In genomic region chr17:26376416-26376815, GRCm38 (mm10) we compare ENCODE assay signal across 28 mouse cellular contexts. TPM values are rescaled to one million over a fixed set of nuclear protein-coding genes. Genes with fewer than 3 reads are reported as not detected.
DNase-seq lines count a peak whose midpoint lies in the region; ATAC-seq and TF ChIP-seq lines count a peak whose summit lies in the region.
"Had no signal": no experiment of that assay in that cellular context is flagged by ENCODE, and none has a peak within 500 bp of the region (broad histone marks: within the 10 kb centered on the region; RNA-seq: fewer than 3 reads in every experiment).

No protein-coding gene starts in this region.

- no peak overlapping the region for H3K4me2 ChIP-seq in heart, embryonic 15.5 days
- H3K4me2 ChIP-seq in intestine, embryonic 14.5 days (ENCODE audit: low read length): no peak overlapping the region
- H3K4me2 ChIP-seq in stomach, embryonic 15.5 days: no peak overlapping the region
- H3K4me2 ChIP-seq: forebrain, embryonic 13.5 days; hindbrain, embryonic 15.5 days; kidney, embryonic 15.5 days; liver, embryonic 15.5 days; lung, embryonic 15.5 days; neural tube, embryonic 12.5 days had no signal

- H3K9ac ChIP-seq in heart, embryonic 15.5 days: no peak overlapping the region
- no peak overlapping the region for H3K9ac ChIP-seq in intestine, embryonic 14.5 days (ENCODE audit: low read length)
- H3K9ac ChIP-seq in stomach, embryonic 15.5 days: no peak overlapping the region
- H3K9ac ChIP-seq: forebrain, embryonic 13.5 days; hindbrain, embryonic 15.5 days; kidney, embryonic 15.5 days; liver, embryonic 15.5 days; lung, embryonic 15.5 days; neural tube, embryonic 12.5 days had no signal

- ATAC-seq in heart, embryonic 15.5 days (replicated peaks; ENCODE audit: insufficient number of reproducible peaks, insufficient read depth, low FRiP score, low read depth): no peak; the same call in 1 of the 2 replicates
- no peak for ATAC-seq in intestine, embryonic 14.5 days (replicated peaks; ENCODE audit: low FRiP score, low TSS enrichment, low read depth)
- ATAC-seq in stomach, embryonic 15.5 days (ENCODE audit: insufficient read depth, low FRiP score, low read depth): no peak
- no peak for ATAC-seq in frontal cortex, adult (ENCODE audit: low TSS enrichment)
- ATAC-seq: forebrain, embryonic 13.5 days had no signal

- no peak for DNase-seq in gastrocnemius, adult 2 months
- no peak for DNase-seq in gastrocnemius, postnatal 10 days
- DNase-seq in heart, postnatal 4 days: no peak
- no peak for DNase-seq in intestine, embryonic 14.5 days (ENCODE audit: low spot score)
- no peak for DNase-seq in right cerebral cortex, postnatal 25 days
- DNase-seq: adrenal gland, postnatal 25 days; cerebellum, adult 8-10 months; cerebellum, postnatal 36 days; embryo, embryonic 11 days; gastrocnemius, postnatal 36 days; kidney, adult 11 months; kidney, postnatal 4 days; layer of hippocampus, adult 9-11 months; liver; lung, postnatal 36 days; midbrain, embryonic 14.5 days; right cerebral cortex, postnatal 14 days; thymus, adult 2 months had no signal

- H3K4me3 ChIP-seq in gastrocnemius, adult 2 months: peak overlapping the region; percentile 9; the same call in 1 of the 2 replicates
- no peak overlapping the region for H3K4me3 ChIP-seq in heart, embryonic 15.5 days
- no peak overlapping the region for H3K4me3 ChIP-seq in intestine, embryonic 14.5 days (ENCODE audit: low read depth, low read length)
- H3K4me3 ChIP-seq in stomach, embryonic 15.5 days (replicated peaks): no peak overlapping the region
- H3K4me3 ChIP-seq: forebrain, embryonic 13.5 days; hindbrain, embryonic 15.5 days; kidney, embryonic 15.5 days; left cerebral cortex, adult 2 months; liver, embryonic 15.5 days; lung, embryonic 15.5 days; neural tube, embryonic 12.5 days had no signal

- peak overlapping the region; percentile 64 for H3K27ac ChIP-seq in gastrocnemius, adult 2 months
- peak overlapping the region; percentile 47; the same call in 1 of the 2 replicates for H3K27ac ChIP-seq in heart, embryonic 15.5 days
- peak overlapping the region; percentile 39 for H3K27ac ChIP-seq in intestine, embryonic 14.5 days (ENCODE audit: low read depth)
- peak overlapping the region; percentile 77 for H3K27ac ChIP-seq in stomach, embryonic 15.5 days
- H3K27ac ChIP-seq: forebrain, embryonic 13.5 days; hindbrain, embryonic 15.5 days; kidney, embryonic 15.5 days; left cerebral cortex, adult 2 months; liver, embryonic 15.5 days; lung, embryonic 15.5 days; neural tube, embryonic 12.5 days had no signal

- H3K27me3 ChIP-seq in heart, embryonic 15.5 days: no peaks in the 10 kb centered on the region
- no peaks in the 10 kb centered on the region for H3K27me3 ChIP-seq in intestine, embryonic 14.5 days (replicated peaks; ENCODE audit: control insufficient read depth, insufficient read depth, low read length)
- H3K27me3 ChIP-seq in stomach, embryonic 15.5 days (replicated peaks): no peaks in the 10 kb centered on the region
- H3K27me3 ChIP-seq: forebrain, embryonic 13.5 days; hindbrain, embryonic 15.5 days; kidney, embryonic 15.5 days; lung, embryonic 15.5 days; neural tube, embryonic 12.5 days had no signal

- intact Hi-C loops in gastrocnemius, adult 2 months (cut with DNase I): loop anchor here (1.0 kb wide), 1 partner anchor 16 kb away; no protein-coding TSS in a partner anchor

- H3K9me3 ChIP-seq in heart, embryonic 15.5 days (replicated peaks): no peaks in the 10 kb centered on the region
- H3K9me3 ChIP-seq in intestine, embryonic 14.5 days (ENCODE audit: control insufficient read depth, low read length): no peaks in the 10 kb centered on the region
- H3K9me3 ChIP-seq in stomach, embryonic 15.5 days: no peaks in the 10 kb centered on the region
- H3K9me3 ChIP-seq: forebrain, embryonic 13.5 days; hindbrain, embryonic 15.5 days; kidney, embryonic 15.5 days; liver, embryonic 15.5 days; lung, embryonic 15.5 days; neural tube, embryonic 12.5 days had no signal

- no peak for TF ChIP-seq CTCF in gastrocnemius, adult 2 months (IDR thresholded peaks at IDR 0.05)

- no peaks in the 10 kb centered on the region for H3K36me3 ChIP-seq in heart, embryonic 15.5 days
- no peaks in the 10 kb centered on the region for H3K36me3 ChIP-seq in intestine, embryonic 14.5 days (ENCODE audit: control insufficient read depth, insufficient read depth, low read length)
- no peaks in the 10 kb centered on the region for H3K36me3 ChIP-seq in stomach, embryonic 15.5 days
- H3K36me3 ChIP-seq: hindbrain, embryonic 15.5 days; kidney, embryonic 15.5 days; liver, embryonic 15.5 days; lung, embryonic 15.5 days; neural tube, embryonic 12.5 days had no signal

- peaks cover 31% of the 10 kb centered on the region for H3K4me1 ChIP-seq in heart, embryonic 15.5 days (replicated peaks)
- H3K4me1 ChIP-seq in intestine, embryonic 14.5 days (replicated peaks; ENCODE audit: control insufficient read depth, insufficient read depth, low read length): peaks cover 37% of the 10 kb centered on the region
- H3K4me1 ChIP-seq in stomach, embryonic 15.5 days: peaks cover 26% of the 10 kb centered on the region
- H3K4me1 ChIP-seq: liver, embryonic 15.5 days had no signal

- 29% methylated on average over 1 of the region's 1 CpGs for WGBS in heart, embryonic 15.5 days
- WGBS in intestine, embryonic 14.5 days: 36% methylated on average over 1 of the region's 1 CpGs
- WGBS in stomach, embryonic 15.5 days: 43% methylated on average over 1 of the region's 1 CpGs

RNA-seq across cellular contexts. Expression of gene Neurl1b, which starts 38.2 kb away (rescaled TPM):
- 1 to 10 TPM; 2.3 to 2.6 TPM for total RNA-seq in gastrocnemius, adult 2 months (2021)
- total RNA-seq in gastrocnemius, postnatal 10 days (2021): 10 to 100 TPM; 11.6 to 12.7 TPM
- polyA plus RNA-seq in heart, embryonic 15.5 days (2015; fragmentation: Nextera tagmentation; extraction: Ambion mirVana): 2.5 and 2.7 TPM in 2 replicates
- total RNA-seq in heart, postnatal 4 days (2021): 10 to 100 TPM; 81.4 to 87.9 TPM
- polyA plus RNA-seq in intestine, embryonic 14.5 days (2014; fragmentation: Nextera tagmentation; extraction: Ambion mirVana): 2.3 and 3.1 TPM in 2 replicates
- polyA plus RNA-seq in stomach, embryonic 15.5 days (2015; fragmentation: Nextera tagmentation; extraction: Ambion mirVana): 2.5 and 2.6 TPM in 2 replicates

Comparison
In these comparisons a context has a peak if more than half of its experiments do, and no peak if none do; other contexts are left out.
1. RNA of gene Neurl1b, which starts 38.2 kb away (total RNA-seq): 81.4 to 87.9 TPM in heart, postnatal 4 days; 11.6 to 12.7 TPM in gastrocnemius, postnatal 10 days and 2.3 to 2.6 TPM in gastrocnemius, adult 2 months; every median in the first group is over 4 times any median in the second.
2. Peak in every context shown above with its lines, with median percentiles within 50 percentile points of each other: H3K27ac ChIP-seq.